Mouse (Mus musculus) liver, embryonic 13.5 days (tissue): ENCODE results near the gene Adgre5. TPM values are rescaled to one million over a fixed set of nuclear protein-coding genes. Genes with fewer than 3 reads are reported as not detected.

Experiments
- ATAC-seq: fragments of 200-750 bp; cut with Nextera tagmentation; 2 replicates; pipeline ENCODE4 v1.8.0; 2017; ENCODE audit warnings: low read depth, mild to moderate bottlenecking, moderate number of reproducible peaks, moderate library complexity
- DNase-seq: peaks from one replicate; pipeline ENCODE4 v3.0.0; 2022
- H3K27ac ChIP-seq: fragments of 300-500 bp; sonication (generic); 2 replicates; pipeline ENCODE4 v1.5.1; 2015; ENCODE audit warnings: moderate library complexity, mild to moderate bottlenecking, inconsistent platforms
- H3K27me3 ChIP-seq: fragments of 300-500 bp; sonication (generic); 2 replicates; pipeline ENCODE4 v1.6.1; 2015; ENCODE audit warnings: mild to moderate bottlenecking, inconsistent platforms
- H3K36me3 ChIP-seq: fragments of 300-500 bp; sonication (generic); 2 replicates; pipeline ENCODE4 v1.6.1; 2015; ENCODE audit warnings: mild to moderate bottlenecking, inconsistent platforms
- H3K4me1 ChIP-seq: fragments of 300-500 bp; sonication (generic); replicated peaks from 2 replicates; pipeline ENCODE4 v1.6.1; 2015; ENCODE audit warnings: inconsistent platforms
- H3K4me2 ChIP-seq: fragments of 300-500 bp; sonication (generic); 2 replicates; pipeline ENCODE4 v1.6.1; 2015; ENCODE audit warnings: inconsistent platforms, mild to moderate bottlenecking, moderate library complexity
- H3K4me3 ChIP-seq: fragments of 300-500 bp; sonication (generic); replicated peaks from 2 replicates; pipeline ENCODE4 v1.5.1; 2015; ENCODE audit warnings: mild to moderate bottlenecking, inconsistent platforms
- H3K9ac ChIP-seq: fragments of 300-500 bp; sonication (generic); 2 replicates; pipeline ENCODE4 v1.6.1; 2015; ENCODE audit warnings: mild to moderate bottlenecking, inconsistent platforms
- H3K9me3 ChIP-seq: fragments of 300-500 bp; sonication (generic); replicated peaks from 2 replicates; pipeline ENCODE4 v1.6.1; 2016; ENCODE audit warnings: inconsistent platforms
- WGBS: fragments of 180-500 bp; shearing (Covaris S2); methylation state at CpG from one replicate; pipeline ENCODE4 v1.1.7; 2015; ENCODE audit not compliant: insufficient replicate concordance; 5-methylcytosine and 5-hydroxymethylcytosine counted together
- microRNA-seq: library from miRNA; unstranded; fragments of <30 nt; microRNA quantifications from one replicate; pipeline ENCODE4, GENCODE M21; 2016
- polyA plus RNA-seq: library from polyadenylated mRNA; unstranded; fragments of >200 nt; fragmentation: Nextera tagmentation; extraction: Ambion mirVana; gene quantifications from 2 replicates; pipeline ENCODE4 v1.2.1, GENCODE M21; 2015

Adgre5 gene
- polyA plus RNA-seq, 1 experiment from 2014 or later = 8.9 TPM

DNA sequence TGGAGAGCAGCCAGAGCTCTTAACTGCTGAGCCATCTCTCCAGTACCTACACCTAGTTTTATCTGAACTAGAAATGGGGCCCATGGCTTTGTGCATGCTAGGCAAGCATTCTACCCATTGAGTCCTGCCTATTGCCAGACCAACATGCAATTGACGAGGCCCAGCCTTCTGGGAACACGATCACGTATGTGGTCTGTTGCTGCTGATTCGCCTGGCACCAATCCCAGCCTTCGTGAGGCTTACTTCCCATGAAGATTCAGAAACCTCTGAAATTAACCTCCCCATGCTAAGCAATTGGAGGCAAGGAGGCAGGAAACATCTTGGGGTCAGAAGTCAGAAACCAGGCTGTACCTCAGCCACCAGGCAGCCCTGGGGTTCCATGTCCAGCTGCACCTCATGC, 60.5 kb downstream of the Adgre5 start:
- Histone ChIP-seq H3K36me3 (peaks cover 78% of the 10 kb centered on the region), H3K27me3 (no peaks in the 10 kb centered on the region), H3K4me1 (peaks cover 22% of the 10 kb centered on the region), H3K9ac (no peak overlapping the region), H3K4me2 (no peak overlapping the region), H3K4me3 (no peak overlapping the region), H3K27ac (peak overlapping the region; percentile 34; the same call in 1 of the 2 replicates), H3K9me3 (no peaks in the 10 kb centered on the region)
- ATAC-seq = no peak
- no peak for DNase-seq
- 76% methylated on average over 5 of the region's 5 CpGs for WGBS

DNA sequence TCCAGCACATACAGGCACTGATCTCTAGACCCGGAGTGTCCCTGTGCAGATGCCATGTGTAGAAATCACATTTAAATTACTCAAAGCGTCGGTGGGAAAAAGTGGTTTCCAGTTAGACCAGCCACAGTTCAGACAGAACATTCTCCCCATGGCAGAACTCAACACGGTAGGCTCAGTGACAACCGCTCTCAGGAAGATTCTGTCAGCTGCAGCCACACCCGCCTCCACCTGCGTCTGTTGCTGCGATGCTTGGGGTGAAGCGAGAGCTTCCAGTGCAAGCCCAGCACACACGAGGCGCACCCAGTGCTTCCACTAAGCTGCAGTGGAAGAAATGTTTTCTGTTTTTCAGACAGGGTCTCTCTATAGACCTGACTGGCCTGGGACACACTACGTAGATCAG, 61.3 kb downstream of the Adgre5 start:
- H3K4me1 ChIP-seq = peaks cover 22% of the 10 kb centered on the region
- DNase-seq (no peak), ATAC-seq (no peak)
- H3K27me3 ChIP-seq = no peaks in the 10 kb centered on the region
- H3K9ac ChIP-seq = no peak overlapping the region
- no peaks in the 10 kb centered on the region for H3K9me3 ChIP-seq
- H3K4me2 ChIP-seq = no peak overlapping the region
- peaks cover 71% of the 10 kb centered on the region for H3K36me3 ChIP-seq
- WGBS = 83% methylated on average over 12 of the region's 12 CpGs
- H3K27ac ChIP-seq = no peak overlapping the region
- no peak overlapping the region for H3K4me3 ChIP-seq

DNA sequence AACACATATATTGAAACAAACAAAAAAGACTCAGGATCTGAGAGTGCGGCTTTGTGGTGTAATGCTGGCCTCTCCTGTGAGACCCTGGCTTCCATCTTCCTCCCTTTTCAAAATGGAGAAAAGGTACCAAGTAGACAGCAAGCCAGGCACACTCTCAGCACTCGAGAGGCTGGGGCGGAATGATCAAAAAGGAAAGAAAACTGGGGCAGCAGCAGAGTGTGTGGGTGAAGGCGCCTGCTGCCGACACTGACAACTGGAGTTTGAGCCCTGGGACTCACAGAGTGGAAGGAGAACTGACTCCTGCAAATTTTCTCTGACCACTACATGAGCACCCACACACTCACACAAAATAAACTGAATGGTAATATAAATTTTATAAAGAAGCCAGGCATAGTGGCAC, 66.6 kb downstream of the Adgre5 start:
- peaks cover 61% of the 10 kb centered on the region for H3K36me3 ChIP-seq
- no peaks in the 10 kb centered on the region for H3K27me3 ChIP-seq
- no peak for DNase-seq
- no peak overlapping the region for H3K4me2 ChIP-seq
- H3K27ac ChIP-seq = no peak overlapping the region
- 81% methylated on average over 5 of the region's 5 CpGs for WGBS
- H3K9me3 ChIP-seq = no peaks in the 10 kb centered on the region
- H3K9ac ChIP-seq = no peak overlapping the region
- no peak for ATAC-seq
- H3K4me3 ChIP-seq = no peak overlapping the region
- no peaks in the 10 kb centered on the region for H3K4me1 ChIP-seq

Small RNAs within 50 kb of the gene (microRNA-seq; reads per million reads assigned to microRNA genes)
- not detected for gene Mir1668

Other genes starting within 250 kb of the Adgre5 start
- not detected in 2 replicates for gene Olfr370, start 205.5 kb downstream of the Adgre5 start, polyA plus RNA-seq
- gene Ndufb7, start 174.7 kb downstream of the Adgre5 start, polyA plus RNA-seq = 268 and 288 TPM in 2 replicates
- 334 and 348 TPM in 2 replicates for gene Tecr, start 133.4 kb downstream of the Adgre5 start, polyA plus RNA-seq
- 54.5 and 59.6 TPM in 2 replicates for gene Dnajb1, start 133.1 kb downstream of the Adgre5 start, polyA plus RNA-seq
- gene Gipc1, start 88.6 kb downstream of the Adgre5 start, polyA plus RNA-seq = 61.3 and 64.3 TPM in 2 replicates
- gene Ptger1, start 74.6 kb downstream of the Adgre5 start, polyA plus RNA-seq = 0.06 and 0.32 TPM in 2 replicates
- gene Pkn1, start 42.1 kb downstream of the Adgre5 start, polyA plus RNA-seq = 11.5 and 11.8 TPM in 2 replicates
- 291 and 294 TPM in 2 replicates for gene Ddx39, start 26.1 kb downstream of the Adgre5 start, polyA plus RNA-seq
- 1.5 and 1.7 TPM in 2 replicates for gene Adgrl1, start 158.8 kb upstream of the Adgre5 start, polyA plus RNA-seq
- 0.18 and 0.22 TPM in 2 replicates for gene Gm10644, start 213.9 kb upstream of the Adgre5 start, polyA plus RNA-seq
- gene Asf1b, start 214.2 kb upstream of the Adgre5 start, polyA plus RNA-seq = 114 and 126 TPM in 2 replicates
- gene Prkaca, start 231.7 kb upstream of the Adgre5 start, polyA plus RNA-seq = 50.5 and 52.3 TPM in 2 replicates